Mouse (Mus musculus) c-Kit-positive CD71-negative TER-119-negative erythroid progenitor cells, embryonic 14.5 days (primary cell): ENCODE data around the gene Arid5b.

ENCODE experiments used
- DNase-seq: peaks from one replicate; pipeline ENCODE4 v3.0.0-alpha.2; 2013; ENCODE audit warnings: low read depth

Arid5b gene

GRCm38 (mm10) chr10:68278632-68279361 is at the start of gene Arid5b:
Arid5b (minus strand) TSS chr10:68278740.
- DNase-seq, result no peak

DNA sequence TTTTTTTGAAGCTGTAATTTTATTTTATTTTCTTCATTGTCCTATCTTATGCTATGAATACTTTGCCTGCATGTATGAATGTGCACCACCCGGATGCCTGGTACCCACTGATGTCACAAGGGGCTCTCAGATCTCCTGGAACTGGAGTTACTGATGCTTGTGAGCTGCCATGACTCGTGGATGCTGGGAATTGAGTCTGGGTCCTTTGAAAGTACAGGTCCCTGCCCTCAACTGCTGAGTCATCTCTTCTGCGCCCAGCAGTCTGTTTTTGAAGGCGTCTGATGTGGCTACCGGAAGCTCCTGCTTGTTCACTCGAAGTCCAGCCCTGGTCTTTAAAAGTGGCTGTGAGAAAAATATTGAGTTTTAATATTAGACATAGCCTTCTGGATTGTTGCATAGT is 46.8 kb upstream of the Arid5b start:
- DNase-seq, result no peak

DNA sequence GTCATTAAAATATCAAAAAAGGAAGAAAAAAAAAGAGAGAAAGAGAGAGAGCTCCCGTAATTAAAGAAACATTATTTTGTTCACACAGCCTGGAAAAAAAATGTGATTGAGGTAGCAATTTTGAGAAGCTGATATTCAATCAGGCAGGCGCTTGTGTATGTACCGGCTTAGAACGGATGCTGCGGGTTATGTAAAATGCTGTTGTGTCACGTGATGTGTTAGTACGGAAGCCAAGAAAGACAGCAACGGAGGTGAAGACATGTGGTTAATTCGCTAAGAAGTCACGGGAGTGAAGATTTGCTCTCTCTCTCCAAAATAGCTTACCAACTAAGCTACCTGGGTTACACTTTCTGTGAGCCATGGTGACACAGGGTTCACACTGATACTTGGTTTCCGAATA is 45.5 kb upstream of the Arid5b start:
- DNase-seq, result no peak

DNA sequence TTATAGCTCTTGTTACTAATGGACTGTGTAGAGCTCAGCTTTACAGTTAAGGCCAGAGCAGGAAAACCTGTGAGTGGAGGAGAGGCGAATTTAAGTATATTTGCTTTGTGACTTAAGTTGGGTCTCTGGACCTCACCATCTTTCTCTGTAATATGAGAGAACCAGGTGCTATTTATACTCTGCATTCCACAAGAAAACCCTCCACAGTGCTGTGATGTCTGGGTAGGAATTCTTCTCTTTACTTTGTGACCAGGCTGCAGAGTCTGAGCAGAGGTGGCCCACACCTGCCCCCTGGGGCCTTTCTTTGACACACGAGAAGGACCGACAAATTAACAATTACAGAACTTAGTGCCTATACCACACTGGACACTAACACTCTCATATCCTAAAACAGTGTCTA is 44.6 kb upstream of the Arid5b start:
- DNase-seq, result no peak

GRCm38 (mm10) chr10:68320986-68321385 is 42.4 kb upstream of the Arid5b start:
- no peak for DNase-seq

GRCm38 (mm10) chr10:68320496-68320895 is 42.0 kb upstream of the Arid5b start:
- DNase-seq, result no peak

DNA sequence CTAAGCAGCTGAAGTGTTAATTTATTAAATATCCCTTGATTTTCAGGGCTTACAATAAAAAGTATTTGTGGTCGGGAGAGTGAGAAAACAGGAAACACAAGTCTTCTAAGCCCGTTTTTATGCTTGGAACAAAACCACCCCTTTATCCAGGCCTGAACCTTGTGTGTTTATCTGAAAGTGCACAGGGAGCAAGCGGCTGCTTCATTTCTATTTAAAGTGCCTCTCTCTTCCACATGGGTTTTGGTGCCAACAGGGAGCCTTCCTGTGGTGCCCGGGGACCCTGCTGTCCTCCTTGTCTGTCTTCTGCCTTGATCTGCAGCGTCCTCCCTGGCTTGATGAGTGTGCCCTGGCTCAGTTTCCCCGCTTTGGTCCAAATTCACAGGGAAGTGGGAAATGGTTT is 40.9 kb upstream of the Arid5b start:
- no peak for DNase-seq

- no peak for DNase-seq
Measured at GRCm38 (mm10) chr10:68318438-68318979, 40.0 kb upstream of the Arid5b start.

GRCm38 (mm10) chr10:68312734-68313133 is 34.2 kb upstream of the Arid5b start:
- no peak for DNase-seq

DNA sequence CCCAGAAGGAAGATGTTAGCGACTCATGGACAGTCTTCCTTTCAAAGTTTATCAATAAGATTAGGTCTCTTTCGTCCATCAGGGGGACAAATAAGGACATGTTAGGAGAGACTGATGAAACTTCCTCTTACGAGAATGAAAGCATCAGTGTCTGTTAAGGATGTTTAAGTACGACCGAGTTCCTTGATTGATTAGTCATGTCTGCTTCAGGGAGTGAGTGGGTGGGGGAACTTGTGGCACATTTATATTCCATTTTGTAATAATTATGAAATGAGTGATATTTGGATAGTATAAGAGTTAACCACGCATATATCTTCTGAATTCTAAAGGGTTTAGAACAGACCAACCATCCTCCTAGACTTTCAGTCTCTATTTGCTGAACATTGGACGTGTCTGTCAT is 22.5 kb upstream of the Arid5b start:
- DNase-seq, result no peak

GRCm38 (mm10) chr10:68289465-68289864 is 10.9 kb upstream of the Arid5b start:
- no peak for DNase-seq

GRCm38 (mm10) chr10:68282466-68283391 is 4.2 kb upstream of the Arid5b start:
- DNase-seq, result peak; percentile 82

DNA sequence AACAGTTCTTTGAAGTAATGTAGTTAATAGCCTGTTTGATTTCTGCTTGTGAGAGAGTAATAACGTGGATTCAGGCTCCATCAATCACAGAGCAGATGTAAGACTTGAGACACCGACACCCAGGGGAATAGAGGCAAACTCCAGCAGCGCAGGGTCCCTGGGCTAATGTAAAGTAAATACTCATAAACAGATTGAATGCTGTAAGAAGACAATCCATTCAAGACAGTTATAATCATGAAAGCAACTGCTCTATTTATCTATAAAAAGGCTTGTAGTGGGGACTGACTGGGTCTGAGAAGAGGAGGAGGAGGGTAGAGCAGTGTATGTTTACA is 3.2 kb upstream of the Arid5b start:
- no peak for DNase-seq

DNA sequence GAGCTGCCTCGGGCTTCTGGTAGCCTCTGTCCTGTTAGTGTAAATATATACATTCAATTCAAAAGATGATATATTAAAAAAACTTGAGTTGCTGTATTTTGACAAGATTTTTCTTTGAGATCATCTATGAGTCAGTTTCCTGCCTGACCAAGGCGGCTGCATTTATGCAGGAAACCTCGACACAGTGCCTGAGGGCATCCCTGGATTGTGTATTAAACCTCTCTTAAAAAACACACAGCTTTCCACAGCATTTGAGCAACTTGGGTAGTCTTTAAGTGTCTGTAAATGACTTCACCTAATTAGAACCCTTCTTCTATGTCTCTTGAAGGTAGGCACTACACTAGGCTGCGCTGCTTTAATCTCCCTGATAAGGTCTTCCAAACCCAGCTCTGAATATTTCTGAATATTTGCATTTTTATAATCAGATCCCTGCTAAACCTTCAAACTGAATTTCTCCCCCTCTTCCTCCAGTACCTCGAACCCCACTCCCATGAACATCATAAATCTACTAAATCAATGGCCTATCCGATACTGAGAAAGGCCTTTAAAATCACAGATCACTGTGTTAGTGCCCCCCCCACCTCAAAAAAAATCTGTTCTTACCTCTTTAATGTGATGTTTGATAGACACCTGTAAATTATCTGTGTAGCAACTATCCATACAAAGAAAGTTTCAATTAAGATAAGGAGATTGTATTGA is 2.7 kb upstream of the Arid5b start:
- no peak for DNase-seq

DNA sequence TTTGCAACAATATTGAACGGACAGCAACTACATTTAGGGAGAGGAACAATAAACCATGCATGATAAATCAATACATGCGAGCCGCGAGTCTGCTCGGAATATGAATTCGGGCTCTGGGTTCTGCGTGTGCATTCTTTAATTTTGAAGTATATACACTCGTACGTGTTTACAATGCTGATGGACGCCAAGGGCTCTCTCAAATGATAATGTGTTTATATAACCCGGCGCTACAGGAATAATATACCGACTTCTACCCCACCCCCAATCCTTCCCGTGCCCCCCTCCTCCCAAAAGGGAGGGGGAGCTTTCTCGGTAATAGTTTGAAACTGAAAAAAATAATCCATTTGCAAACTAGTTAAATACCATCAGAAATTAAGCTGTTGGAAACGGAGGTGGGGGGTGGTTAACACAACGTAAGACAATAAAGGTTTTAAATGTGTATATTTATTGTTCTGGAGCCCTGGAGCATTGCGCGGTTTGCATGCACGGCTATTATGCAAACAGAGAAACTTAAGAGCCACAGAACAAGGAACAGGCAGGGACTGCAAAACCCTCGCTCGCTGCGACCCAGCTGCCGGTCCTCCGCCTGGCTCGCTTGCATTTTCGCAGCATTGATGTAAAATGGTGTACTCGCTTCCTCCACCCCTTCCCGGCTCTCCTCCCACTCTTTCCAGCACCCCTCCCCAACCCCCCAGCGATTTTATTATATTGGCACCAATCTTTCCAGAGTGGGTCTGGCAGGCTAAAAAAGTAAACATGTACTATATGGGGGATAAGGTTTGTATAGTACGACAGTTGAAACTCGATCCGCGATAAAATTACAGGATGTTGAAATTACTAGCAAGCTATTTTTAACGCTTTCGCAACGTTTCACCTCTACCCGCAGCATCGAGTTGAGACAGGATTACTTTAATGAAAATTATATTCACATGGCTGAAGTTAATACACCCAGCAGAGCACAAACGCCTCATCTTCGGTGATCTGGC is 1.3 kb upstream of the Arid5b start:
- DNase-seq, result no peak

DNA sequence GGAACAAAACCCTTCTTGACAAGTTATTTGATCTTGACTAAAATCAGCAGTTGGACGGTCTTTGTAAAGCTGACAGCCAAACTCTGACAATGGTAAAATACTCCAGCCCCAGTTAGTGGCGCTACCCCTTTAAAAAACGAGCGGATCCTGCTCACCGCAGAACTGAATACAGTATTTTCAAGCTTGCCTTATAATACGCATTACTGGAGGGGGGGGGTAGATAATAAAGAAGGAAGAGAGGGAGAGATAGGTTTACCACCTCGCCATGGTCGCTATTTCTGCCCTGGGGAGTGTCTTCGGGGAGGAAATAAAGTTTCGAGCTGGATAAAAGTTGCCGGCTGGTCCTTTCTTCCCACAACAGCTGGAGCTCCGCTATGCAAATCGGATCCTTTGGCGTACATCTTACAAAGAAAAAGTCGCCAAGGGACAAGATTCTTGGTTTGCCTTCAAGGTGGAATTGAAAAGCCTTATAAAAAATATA is 829 bp downstream of the Arid5b start:
- no peak for DNase-seq

DNA sequence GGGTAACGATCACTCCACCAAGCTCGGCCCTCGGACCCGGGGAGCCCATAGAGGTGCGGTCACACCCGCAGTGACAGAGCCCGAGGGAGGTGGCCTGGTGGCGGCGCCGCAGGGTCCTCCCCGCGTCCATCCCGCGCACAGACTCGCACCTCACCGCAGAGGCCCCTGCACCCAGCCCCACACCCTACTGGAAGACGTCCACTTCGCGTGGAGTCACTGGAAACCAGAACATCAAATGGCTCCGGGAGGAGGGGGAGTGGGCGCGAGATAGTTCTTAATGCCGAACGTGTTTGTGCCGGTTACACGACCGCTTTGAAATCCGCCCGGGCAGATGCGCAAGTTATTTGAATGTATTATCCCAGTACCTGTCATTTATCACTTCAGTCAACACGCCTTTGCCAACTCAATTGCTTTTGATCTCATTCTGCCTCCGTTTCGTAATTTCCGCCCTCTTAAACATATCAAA is 1.5 kb downstream of the Arid5b start:
- no peak for DNase-seq

- peak; percentile 58 for DNase-seq
Measured at GRCm38 (mm10) chr10:68276350-68276975, 2.1 kb downstream of the Arid5b start.

GRCm38 (mm10) chr10:68274900-68275760 is 3.4 kb downstream of the Arid5b start:
- no peak for DNase-seq

DNA sequence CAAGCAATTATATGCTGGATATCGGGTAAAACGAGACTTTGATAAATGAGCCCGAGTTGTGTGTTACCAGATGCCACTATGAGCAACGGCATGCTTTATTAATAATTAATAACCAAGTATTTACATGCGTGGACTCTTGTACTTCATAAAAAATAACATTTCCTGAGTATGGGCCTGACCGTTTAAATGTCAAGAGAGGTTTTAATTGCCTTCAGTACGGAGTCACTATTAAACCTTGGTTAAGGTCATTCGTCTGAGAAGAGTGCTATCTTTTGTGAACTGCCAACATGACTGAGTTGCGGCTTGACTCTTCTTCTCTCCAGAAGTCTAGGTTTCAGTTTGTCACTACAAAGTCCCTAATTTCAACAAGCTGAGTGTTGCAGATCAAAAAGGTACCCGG is 8.8 kb downstream of the Arid5b start:
- DNase-seq, result no peak
